Mouse (Mus musculus) midbrain, embryonic 11.5 days (tissue): Measurements from ENCODE around the gene Depdc7. TPM values are rescaled to one million over a fixed set of nuclear protein-coding genes. Genes with fewer than 3 reads are reported as not detected.
A peak's percentile ranks its signal among the peaks of the same experiment; 100 is the strongest.

Experiments used
- ATAC-seq: fragments of 200-750 bp; cut with Nextera tagmentation; 2 replicates; pipeline ENCODE4 v1.8.0; 2017; ENCODE audit warnings: moderate TSS enrichment, moderate library complexity; ENCODE audit not compliant: low FRiP score
- DNase-seq: peaks from one replicate; pipeline ENCODE4 v3.0.0; 2015; ENCODE audit warnings: low spot score; ENCODE audit errors: missing footprints
- H3K27ac ChIP-seq: fragments of 300-500 bp; sonication (generic); 2 replicates; pipeline ENCODE4 v1.5.1; 2014; ENCODE audit warnings: low read depth, low read length
- H3K27me3 ChIP-seq: fragments of 300-500 bp; sonication (generic); 2 replicates; pipeline ENCODE4 v1.6.1; 2014; ENCODE audit warnings: mild to moderate bottlenecking, low read length, moderate library complexity, mixed read lengths; ENCODE audit not compliant: control insufficient read depth, insufficient read depth
- H3K36me3 ChIP-seq: fragments of 300-500 bp; sonication (generic); 2 replicates; pipeline ENCODE4 v1.6.1; 2014; ENCODE audit warnings: mild to moderate bottlenecking, low read length, moderate library complexity, mixed read lengths; ENCODE audit not compliant: control insufficient read depth, insufficient read depth
- H3K4me1 ChIP-seq: fragments of 300-500 bp; sonication (generic); 2 replicates; pipeline ENCODE4 v1.6.1; 2014; ENCODE audit warnings: low read length; ENCODE audit not compliant: control insufficient read depth, insufficient read depth
- H3K4me2 ChIP-seq: fragments of 300-500 bp; sonication (generic); 2 replicates; pipeline ENCODE4 v1.6.1; 2014; ENCODE audit warnings: mild to moderate bottlenecking, moderate library complexity
- H3K4me3 ChIP-seq: fragments of 300-500 bp; sonication (generic); 2 replicates; pipeline ENCODE4 v1.5.1; 2014; ENCODE audit warnings: low read depth, low read length
- H3K9ac ChIP-seq: fragments of 300-500 bp; sonication (generic); 2 replicates; pipeline ENCODE4 v1.6.1; 2014; ENCODE audit warnings: low read length
- H3K9me3 ChIP-seq: fragments of 300-500 bp; sonication (generic); 2 replicates; pipeline ENCODE4 v1.6.1; 2016; ENCODE audit warnings: low read length; ENCODE audit not compliant: control insufficient read depth
- WGBS: fragments of 180-500 bp; shearing (Covaris S2); extraction: QIAGEN DNeasy Blood & Tissue Kit; methylation state at CpG from one replicate; pipeline ENCODE4 v1.1.7; 2014; 5-methylcytosine and 5-hydroxymethylcytosine counted together
- polyA plus RNA-seq: library from polyadenylated mRNA; unstranded; fragments of >200 nt; fragmentation: Nextera tagmentation; extraction: Ambion mirVana; gene quantifications from 2 replicates; pipeline ENCODE4 v1.2.1, GENCODE M21; 2014

The Depdc7 gene
- polyA plus RNA-seq, 1 experiment from 2014 or later, result 4.0 TPM

DNA sequence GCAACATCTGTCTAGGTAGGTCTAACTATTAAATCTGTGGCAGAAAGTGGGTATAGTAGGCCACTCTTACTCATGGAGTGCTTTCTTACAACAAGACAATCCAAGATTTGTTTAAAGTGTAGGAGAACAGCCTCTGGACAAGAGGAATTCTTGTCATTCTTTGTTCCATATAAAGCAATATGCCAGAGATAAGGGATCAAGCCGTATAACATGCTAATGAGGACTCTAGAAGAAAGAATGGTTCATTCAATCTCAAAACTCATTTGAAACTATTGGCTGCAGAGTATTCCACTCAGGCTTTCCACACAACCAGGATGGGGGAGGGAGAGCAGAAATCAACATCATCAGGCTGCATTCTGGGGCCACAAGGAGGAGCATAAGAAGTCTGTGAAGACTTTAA is 15.3 kb downstream of the Depdc7 start:
- WGBS, result 79% methylated on average over 1 of the region's 1 CpGs
- DNase-seq (no peak), ATAC-seq (no peak)
- Histone ChIP-seq H3K4me3 (no peak overlapping the region), H3K27me3 (no peaks in the 10 kb centered on the region), H3K9me3 (no peaks in the 10 kb centered on the region), H3K27ac (no peak overlapping the region), H3K36me3 (no peaks in the 10 kb centered on the region), H3K4me1 (no peaks in the 10 kb centered on the region), H3K9ac (no peak overlapping the region), H3K4me2 (no peak overlapping the region)

DNA sequence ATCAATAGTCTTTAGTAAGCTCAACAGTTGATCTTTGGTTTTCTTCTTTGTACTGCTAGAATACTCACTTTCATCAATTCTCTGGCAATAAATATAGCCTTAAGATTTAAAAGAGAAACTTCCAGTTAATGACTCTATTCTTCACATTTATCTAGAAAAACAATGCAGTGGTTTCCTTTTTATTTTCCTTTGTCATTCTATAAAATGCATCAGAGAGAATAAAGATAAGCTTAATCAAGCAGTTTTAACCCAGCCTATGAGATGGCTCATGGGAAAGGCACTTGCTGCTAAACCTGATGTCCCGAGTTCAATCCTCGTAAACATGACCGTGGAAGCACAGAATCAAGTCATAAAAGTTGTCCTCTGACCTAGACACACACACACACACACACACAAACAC is 20.7 kb downstream of the Depdc7 start:
- H3K4me2 ChIP-seq, result no peak overlapping the region
- DNase-seq (no peak), ATAC-seq (no peak)
- no peaks in the 10 kb centered on the region for H3K4me1 ChIP-seq
- H3K9ac ChIP-seq, result no peak overlapping the region
- WGBS, result 87% methylated on average over 3 of the region's 3 CpGs
- no peak overlapping the region for H3K4me3 ChIP-seq
- no peaks in the 10 kb centered on the region for H3K36me3 ChIP-seq
- H3K27ac ChIP-seq, result no peak overlapping the region
- H3K27me3 ChIP-seq, result no peaks in the 10 kb centered on the region
- no peaks in the 10 kb centered on the region for H3K9me3 ChIP-seq

- no peaks in the 10 kb centered on the region for H3K27me3 ChIP-seq
- H3K27ac ChIP-seq, result no peak overlapping the region
- H3K4me1 ChIP-seq, result no peaks in the 10 kb centered on the region
- no peaks in the 10 kb centered on the region for H3K36me3 ChIP-seq
- ATAC-seq (no peak), DNase-seq (no peak)
- H3K4me3 ChIP-seq, result no peak overlapping the region
- WGBS, result 86% methylated on average over 4 of the region's 4 CpGs
- no peak overlapping the region for H3K9ac ChIP-seq
- H3K4me2 ChIP-seq, result no peak overlapping the region
- no peaks in the 10 kb centered on the region for H3K9me3 ChIP-seq
Measured at GRCm38 (mm10) chr2:104717827-104718226, 24.9 kb downstream of the Depdc7 start.

- Histone ChIP-seq H3K4me1 (no peaks in the 10 kb centered on the region), H3K4me3 (no peak overlapping the region), H3K27me3 (no peaks in the 10 kb centered on the region), H3K27ac (no peak overlapping the region), H3K9ac (no peak overlapping the region), H3K36me3 (no peaks in the 10 kb centered on the region), H3K9me3 (no peaks in the 10 kb centered on the region), H3K4me2 (no peak overlapping the region)
- ATAC-seq, result no peak
- 89% methylated on average over 2 of the region's 2 CpGs for WGBS
- DNase-seq, result no peak
Measured at GRCm38 (mm10) chr2:104717231-104717735, 25.4 kb downstream of the Depdc7 start.

GRCm38 (mm10) chr2:104716279-104716678 is 26.4 kb downstream of the Depdc7 start, which contains the start of gene Pin1rt1:
Gene Pin1rt1, minus strand, starts transcription at chr2:104716379.
- H3K27ac ChIP-seq, result no peak within 1 kb of the TSS
- DNase-seq, result no peak
- WGBS, result 84% methylated on average over 4 of the region's 4 CpGs
- no peak within 1 kb of the TSS for H3K4me3 ChIP-seq
- peaks cover under 1% of the 10 kb centered on the region for H3K4me1 ChIP-seq
- no peak within 1 kb of the TSS for H3K4me2 ChIP-seq
- ATAC-seq, result no peak
- H3K9me3 ChIP-seq, result no peaks in the 10 kb centered on the region
- no peak within 1 kb of the TSS for H3K9ac ChIP-seq
- H3K27me3 ChIP-seq, result no peaks in the 10 kb centered on the region
- H3K36me3 ChIP-seq, result no peaks in the 10 kb centered on the region

GRCm38 (mm10) chr2:104714254-104714691 is 28.4 kb downstream of the Depdc7 start:
- H3K4me2 ChIP-seq, result no peak overlapping the region
- H3K27me3 ChIP-seq, result no peaks in the 10 kb centered on the region
- H3K4me1 ChIP-seq, result peaks cover 12% of the 10 kb centered on the region
- H3K9ac ChIP-seq, result no peak overlapping the region
- no peaks in the 10 kb centered on the region for H3K9me3 ChIP-seq
- H3K27ac ChIP-seq, result no peak overlapping the region
- DNase-seq (peak; percentile 88), ATAC-seq (no peak)
- H3K36me3 ChIP-seq, result no peaks in the 10 kb centered on the region
- 37% methylated on average over 15 of the region's 15 CpGs for WGBS
- no peak overlapping the region for H3K4me3 ChIP-seq

- no peaks in the 10 kb centered on the region for H3K27me3 ChIP-seq
- H3K9ac ChIP-seq, result peak overlapping the region; percentile 76
- H3K4me1 ChIP-seq, result peaks cover 12% of the 10 kb centered on the region
- H3K9me3 ChIP-seq, result no peaks in the 10 kb centered on the region
- no peak for DNase-seq
- peak overlapping the region; percentile 68 for H3K4me2 ChIP-seq
- peak; percentile 25 for ATAC-seq
- H3K27ac ChIP-seq, result peak overlapping the region; percentile 86
- 4% methylated on average over 7 of the region's 7 CpGs for WGBS
- peak overlapping the region; percentile 54 for H3K4me3 ChIP-seq
- no peaks in the 10 kb centered on the region for H3K36me3 ChIP-seq
Measured at GRCm38 (mm10) chr2:104712486-104712809, 30.2 kb downstream of the Depdc7 start.

DNA sequence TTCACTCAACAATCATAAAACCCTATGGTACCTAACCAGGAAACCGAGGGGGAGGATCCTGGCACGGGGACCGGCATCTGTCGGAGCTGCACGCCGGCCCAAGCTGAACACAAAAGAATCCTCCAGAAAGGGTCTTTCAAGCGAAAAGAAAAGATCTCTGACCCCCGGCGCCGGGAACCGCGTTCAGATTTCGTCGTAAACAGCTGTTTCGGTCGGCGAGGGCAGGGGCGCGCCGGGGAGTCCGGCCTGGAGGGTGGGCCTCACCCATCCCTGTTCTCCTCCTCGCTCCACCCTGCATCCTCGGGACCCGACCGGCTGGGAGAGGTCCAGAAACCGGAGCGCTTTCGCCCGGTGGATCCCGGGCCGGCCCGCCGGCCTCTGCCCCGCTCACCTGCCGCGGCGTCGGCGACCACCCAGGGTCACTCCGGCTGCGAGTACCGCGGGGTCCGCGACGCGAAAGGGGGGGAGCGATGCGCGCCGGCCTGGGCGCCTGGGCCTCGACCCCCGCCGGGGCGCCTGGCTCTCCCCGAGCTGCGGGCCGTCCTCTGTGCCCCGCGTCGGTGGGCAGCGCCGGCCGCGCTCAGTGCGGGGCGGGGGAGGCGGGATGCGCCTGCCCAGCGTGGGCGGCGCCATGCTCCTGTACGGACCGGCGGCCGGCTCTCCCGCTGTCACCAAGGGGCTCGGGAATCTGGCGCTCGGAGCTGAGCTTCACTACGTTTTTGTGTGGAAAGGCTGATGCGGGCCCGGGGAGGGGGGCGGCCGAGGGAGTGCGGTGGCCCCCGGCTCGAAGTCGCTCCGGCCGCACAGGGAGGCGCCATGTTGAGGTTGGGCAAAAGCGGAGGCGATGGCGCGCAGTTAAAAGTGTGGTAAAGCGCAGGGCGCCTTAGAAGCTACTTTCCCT is 30.8 kb downstream of the Depdc7 start, which contains the start of gene Tcp11l1:
TSS of gene Tcp11l1 (minus strand) at position 585 of the 901 bp plus-strand sequence.
- Histone ChIP-seq H3K9me3 (no peaks in the 10 kb centered on the region), H3K4me3 (peak within 1 kb of the TSS; percentile 54), H3K27me3 (no peaks in the 10 kb centered on the region), H3K4me1 (peaks cover 12% of the 10 kb centered on the region), H3K4me2 (peak within 1 kb of the TSS; percentile 68), H3K9ac (peak within 1 kb of the TSS; percentile 76), H3K27ac (peak within 1 kb of the TSS; percentile 86), H3K36me3 (no peaks in the 10 kb centered on the region)
- peak; percentile 95 for ATAC-seq
- WGBS, result under 1% methylated on average over 94 of the region's 99 CpGs
- peak; percentile 98 for DNase-seq

DNA sequence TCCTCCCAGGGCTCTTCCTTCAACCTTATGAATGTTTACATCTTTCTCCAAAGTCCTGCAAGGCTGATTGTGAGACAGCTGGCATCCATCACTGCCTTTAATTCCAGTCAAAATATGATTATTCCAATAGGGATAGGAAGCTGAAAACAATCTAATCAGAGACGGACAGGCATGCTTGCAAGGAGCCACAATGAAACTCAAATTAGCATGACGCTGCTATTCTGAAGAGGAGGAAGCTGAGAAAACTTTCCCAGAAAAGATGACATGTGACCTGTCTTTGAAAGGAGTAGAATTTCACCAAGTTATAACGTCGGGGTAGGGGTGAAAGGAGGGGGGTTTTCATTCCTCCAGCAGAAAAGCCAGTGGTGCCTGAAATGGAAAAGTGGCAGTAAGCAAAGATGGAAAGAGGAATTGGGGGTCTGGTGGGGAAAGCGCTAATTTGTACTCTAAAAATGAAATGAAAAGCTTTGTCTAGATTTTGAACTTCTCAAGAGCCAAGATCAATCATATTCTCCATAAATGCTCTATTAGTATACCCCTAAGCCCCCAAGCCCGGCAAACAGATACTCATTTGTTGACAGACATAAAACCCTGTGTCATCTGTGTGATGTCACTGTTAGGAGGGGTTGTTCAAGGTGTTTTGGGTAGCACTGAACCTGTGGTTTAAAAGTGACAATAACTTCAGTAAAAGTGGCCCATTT is 31.9 kb downstream of the Depdc7 start:
- 0 out of 2 replicates have a peak, but pooled peaks have one; percentile 19 for ATAC-seq
- Histone ChIP-seq H3K27ac (no peak overlapping the region), H3K27me3 (no peaks in the 10 kb centered on the region), H3K9ac (peak overlapping the region; percentile 76), H3K4me2 (peak overlapping the region; percentile 68), H3K9me3 (no peaks in the 10 kb centered on the region), H3K36me3 (no peaks in the 10 kb centered on the region), H3K4me1 (peaks cover 12% of the 10 kb centered on the region), H3K4me3 (peak overlapping the region; percentile 54)
- WGBS, result 24% methylated on average over 6 of the region's 6 CpGs
- peak; percentile 92 for DNase-seq
